ENCODE assay signal across 9 mouse cellular contexts in genomic region chr4:133750184-133750775, GRCm38 (mm10). TPM values are rescaled to one million over a fixed set of nuclear protein-coding genes. Genes with fewer than 3 reads are reported as not detected.
DNase-seq lines count a peak whose midpoint lies in the region; ATAC-seq and TF ChIP-seq lines count a peak whose summit lies in the region.
"Had no signal": no experiment of that assay in that cellular context is flagged by ENCODE, and none has a peak within 500 bp of the region (broad histone marks: within the 10 kb centered on the region; RNA-seq: fewer than 3 reads in every experiment).

No protein-coding gene starts in this region.

- peak overlapping the region; percentile 88 for H3K4me2 ChIP-seq in heart, embryonic 13.5 days
- peak overlapping the region; percentile 96 for H3K4me2 ChIP-seq in midbrain, embryonic 12.5 days (replicated peaks)

- no peaks in the 10 kb centered on the region for H3K9me3 ChIP-seq in heart, embryonic 13.5 days
- H3K9me3 ChIP-seq in MEL (replicated peaks; ENCODE audit: insufficient read depth, low read length): no peaks in the 10 kb centered on the region
- H3K9me3 ChIP-seq in hindbrain, embryonic 10.5 days: no peaks in the 10 kb centered on the region
- no peaks in the 10 kb centered on the region for H3K9me3 ChIP-seq in midbrain, embryonic 12.5 days

- no peak for TF ChIP-seq RAD21 in MEL (IDR thresholded peaks at IDR 0.05; ENCODE audit: low read depth, low read length)

- H3K9ac ChIP-seq in heart, embryonic 13.5 days: peak overlapping the region; percentile 100
- H3K9ac ChIP-seq in MEL (ENCODE audit: control insufficient read depth, low read depth, low read length, poor library complexity, severe bottlenecking): peak overlapping the region; percentile 55
- peak overlapping the region; percentile 100 for H3K9ac ChIP-seq in midbrain, embryonic 12.5 days (replicated peaks)

- ATAC-seq in heart, embryonic 13.5 days (ENCODE audit: extremely low read depth, insufficient number of reproducible peaks, low FRiP score, low TSS enrichment): no peak
- no peak for ATAC-seq in midbrain, embryonic 12.5 days (ENCODE audit: low FRiP score, low read depth)
- ATAC-seq in activated CD4-positive, CD25-positive, alpha-beta regulatory T cell, adult 4 months: no peak
- ATAC-seq: Patski had no signal

- peaks cover 29% of the 10 kb centered on the region for H3K36me3 ChIP-seq in heart, embryonic 13.5 days
- H3K36me3 ChIP-seq in MEL (ENCODE audit: control insufficient read depth in 1 of 2, insufficient read depth in 2 of 2, low read length in 2 of 2): peaks cover 19 to 24% of the 10 kb centered on the region in 2 experiments
- H3K36me3 ChIP-seq in hindbrain, embryonic 10.5 days: peaks cover 54% of the 10 kb centered on the region
- peaks cover 12% of the 10 kb centered on the region for H3K36me3 ChIP-seq in midbrain, embryonic 12.5 days

- peak overlapping the region; percentile 100 for H3K27ac ChIP-seq in heart, embryonic 13.5 days (replicated peaks)
- H3K27ac ChIP-seq in MEL (ENCODE audit: control insufficient read depth, low read depth, low read length): no peak overlapping the region
- H3K27ac ChIP-seq in hindbrain, embryonic 10.5 days: peak overlapping the region; percentile 100
- no peak overlapping the region for H3K27ac ChIP-seq in midbrain, embryonic 12.5 days (replicated peaks)

- DNase-seq in heart, postnatal 14 days: no peak
- DNase-seq in MEL (ENCODE audit: low read depth, low spot score): no peak
- no peak for DNase-seq in hindbrain, embryonic 10.5 days (ENCODE audit: low spot score)
- no peak for DNase-seq in frontal cortex, postnatal 14 days (ENCODE audit: low spot score in 2 of 2)
- DNase-seq in right cerebral cortex, adult 2 months (ENCODE audit: low spot score in 2 of 2): no peak

- no peak for TF ChIP-seq POLR2A in MEL (IDR thresholded peaks at IDR 0.05; ENCODE audit: control insufficient read depth in 1 of 2, insufficient read depth in 1 of 2, low read depth in 1 of 2, low read length in 2 of 2, poor library complexity in 1 of 2)

- H3K4me3 ChIP-seq in heart, embryonic 13.5 days: peak overlapping the region; percentile 100
- H3K4me3 ChIP-seq in MEL (ENCODE audit: control insufficient read depth in 1 of 2, insufficient read depth in 1 of 2, low read depth in 2 of 2, low read length in 2 of 2): peak overlapping the region; percentile 47 to 76
- peak overlapping the region; percentile 100 for H3K4me3 ChIP-seq in hindbrain, embryonic 10.5 days
- H3K4me3 ChIP-seq in midbrain, embryonic 12.5 days: peak overlapping the region; percentile 100

- intact Hi-C loops in heart, postnatal 14 days (cut with DNase I): loop anchor here (2.0 to 10.0 kb wide), 3 partner anchors 19 to 155 kb away; no protein-coding TSS in a partner anchor

- no peak for TF ChIP-seq EP300 in MEL (IDR thresholded peaks at IDR 0.05; ENCODE audit: low read depth in 1 of 2, low read length in 2 of 2)

- no peaks in the 10 kb centered on the region for H3K27me3 ChIP-seq in heart, embryonic 13.5 days (replicated peaks)
- no peaks in the 10 kb centered on the region for H3K27me3 ChIP-seq in MEL (ENCODE audit: control insufficient read depth in 1 of 2, insufficient read depth in 2 of 2, low read length in 2 of 2)
- H3K27me3 ChIP-seq in hindbrain, embryonic 10.5 days (ENCODE audit: insufficient read depth, poor library complexity, severe bottlenecking): no peaks in the 10 kb centered on the region
- H3K27me3 ChIP-seq in midbrain, embryonic 12.5 days: no peaks in the 10 kb centered on the region
- H3K27me3 ChIP-seq: Patski had no signal

- no peak for TF ChIP-seq CTCF in MEL (IDR thresholded peaks at IDR 0.05 in 2 of 3, conservative IDR thresholded peaks at IDR 0.05 in 1 of 3; ENCODE audit: control insufficient read depth in 1 of 3, insufficient read depth in 1 of 3, low read depth in 2 of 3, low read length in 3 of 3, poor library complexity in 1 of 3, severe bottlenecking in 1 of 3)

- H3K4me1 ChIP-seq in heart, embryonic 13.5 days: peaks cover 64% of the 10 kb centered on the region
- peaks cover 5 to 14% of the 10 kb centered on the region in 2 experiments; a peak in 3 of 4 replicates for H3K4me1 ChIP-seq in MEL (ENCODE audit: control insufficient read depth in 1 of 2, insufficient read depth in 2 of 2, low read length in 2 of 2)
- H3K4me1 ChIP-seq in hindbrain, embryonic 10.5 days (replicated peaks): peaks cover 62% of the 10 kb centered on the region
- H3K4me1 ChIP-seq in midbrain, embryonic 12.5 days: peaks cover 49% of the 10 kb centered on the region

- WGBS in heart, embryonic 13.5 days: 33% methylated on average over 7 of the region's 7 CpGs
- 54% methylated on average over 7 of the region's 7 CpGs for WGBS in hindbrain, embryonic 10.5 days
- WGBS in midbrain, embryonic 12.5 days: 51% methylated on average over 7 of the region's 7 CpGs

- peaks cover 93% of the 10 kb centered on the region for H3K79me2 ChIP-seq in MEL (ENCODE audit: control insufficient read depth, insufficient read depth, low read length, poor library complexity)

TF ChIP-seq in MEL, 35 proteins besides CTCF, POLR2A, EP300 and RAD21:
- no peak for TF ChIP-seq KAT2A (conservative IDR thresholded peaks at IDR 0.05; ENCODE audit: low read depth, low read length)
- no peak for TF ChIP-seq MAFK (IDR thresholded peaks at IDR 0.05; ENCODE audit: borderline replicate concordance, low read depth, low read length)
- no peak for TF ChIP-seq HCFC1 (IDR thresholded peaks at IDR 0.05; ENCODE audit: low read depth, low read length)
- TF ChIP-seq E2F4 (IDR thresholded peaks at IDR 0.05; ENCODE audit: borderline replicate concordance, low read depth, low read length): no peak
- TF ChIP-seq POLR2AphosphoS5 (IDR thresholded peaks at IDR 0.05; ENCODE audit: borderline replicate concordance, low read depth, low read length): no peak
- TF ChIP-seq TCF12 (IDR thresholded peaks at IDR 0.05; ENCODE audit: low read depth, low read length): no peak
- no peak for TF ChIP-seq ZMIZ1 (IDR thresholded peaks at IDR 0.05; ENCODE audit: low read depth, low read length)
- TF ChIP-seq ZNF384 (IDR thresholded peaks at IDR 0.05; ENCODE audit: low read depth, low read length): no peak
- TF ChIP-seq NRF1 (IDR thresholded peaks at IDR 0.05; ENCODE audit: insufficient read depth, low read depth, low read length, poor library complexity, severe bottlenecking): no peak
- TF ChIP-seq CHD1 (IDR thresholded peaks at IDR 0.05; ENCODE audit: low read depth, low read length): no peak
- no peak for TF ChIP-seq GATA1 (IDR thresholded peaks at IDR 0.05; ENCODE audit: low read depth, low read length)
- TF ChIP-seq USF2 (IDR thresholded peaks at IDR 0.05; ENCODE audit: borderline replicate concordance in 1 of 2, insufficient read depth in 1 of 2, low read depth in 1 of 2, low read length in 2 of 2): no peak
- TF ChIP-seq TBP (IDR thresholded peaks at IDR 0.05; ENCODE audit: low read depth, low read length): no peak
- TF ChIP-seq POLR2AphosphoS2 (IDR thresholded peaks at IDR 0.05; ENCODE audit: low read length): no peak
- no peak for TF ChIP-seq MAZ (IDR thresholded peaks at IDR 0.05; ENCODE audit: low read depth, low read length)
- TF ChIP-seq UBTF (IDR thresholded peaks at IDR 0.05; ENCODE audit: borderline replicate concordance, insufficient read depth, low read depth, low read length): no peak
- TF ChIP-seq TAL1 (IDR thresholded peaks at IDR 0.05; ENCODE audit: low read length): no peak

RNA-seq across cellular contexts. Expression of gene Arid1a, which starts 6.3 kb away (rescaled TPM):
- 21.1 and 21.2 TPM in 2 replicates for polyA plus RNA-seq in heart, embryonic 13.5 days (2015; fragmentation: Nextera tagmentation; extraction: Ambion mirVana)
- total RNA-seq in heart, postnatal 14 days (2021): 10 to 100 TPM; 45.2 to 48.8 TPM
- total RNA-seq in MEL (2012; rRNA removed): 18.1 and 22.7 TPM in 2 replicates
- polyA plus RNA-seq in MEL (2012; ENCODE audit: insufficient read depth in 1 of 2, insufficient read length in 2 of 2, low read depth in 1 of 2, low replicate concordance in 2 of 2, missing spikeins in 1 of 2): 10 to 100 TPM; 70.6 to 83.3 TPM
- 36.0 and 37.5 TPM in 2 replicates for polyA plus RNA-seq in hindbrain, embryonic 10.5 days (2016; fragmentation: Nextera tagmentation; extraction: Ambion mirVana)
- polyA plus RNA-seq in midbrain, embryonic 12.5 days (2016; fragmentation: Nextera tagmentation; extraction: Ambion mirVana): 47.7 and 48.5 TPM in 2 replicates
- 10 to 100 TPM; 58.4 to 79.1 TPM for polyA plus RNA-seq in activated CD4-positive, CD25-positive, alpha-beta regulatory T cell, adult 4 months (2017; shearing (Covaris generic))

Comparison
In these comparisons a context has a peak if more than half of its experiments do, and no peak if none do; other contexts are left out.
1. H3K27ac ChIP-seq: peak in heart, embryonic 13.5 days (single experiment) and hindbrain, embryonic 10.5 days (single experiment); none in MEL (single experiment) and midbrain, embryonic 12.5 days (single experiment).
2. Peak in every context shown above with its lines, with median percentiles within 50 percentile points of each other: H3K4me3 ChIP-seq and H3K9ac ChIP-seq.